Mouse (Mus musculus) CH12.LX (cell line): ENCODE measurements around the gene Gm37240. TPM values are rescaled to one million over a fixed set of nuclear protein-coding genes. Genes with fewer than 3 reads are reported as not detected.
A peak's percentile ranks its signal among the peaks of the same experiment; 100 is the strongest.

Experiments
- DNase-seq: peaks from one replicate; pipeline ENCODE4 v3.0.0-alpha.2; 2013; ENCODE audit errors: extremely low read depth
- H3K27ac ChIP-seq: 2 replicates; pipeline ENCODE4 v1.5.1; 2012; ENCODE audit warnings: low read depth, mild to moderate bottlenecking, control low read depth, moderate library complexity; ENCODE audit not compliant: insufficient read depth
- H3K27me3 ChIP-seq: replicated peaks from 2 replicates; pipeline ENCODE3; 2012; ENCODE audit warnings: inconsistent platforms
- H3K36me3 ChIP-seq, 2 experiments: replicated peaks in 1 of 2; 2 replicates each; pipeline versions ENCODE3 to v1.6.1; 2012; ENCODE audit warnings: inconsistent platforms in 1 of 2, low read length in 1 of 2, mild to moderate bottlenecking in 1 of 2, mixed read lengths in 1 of 2, moderate library complexity in 1 of 2; ENCODE audit not compliant: control insufficient read depth in 1 of 2, insufficient read depth in 1 of 2
- H3K4me1 ChIP-seq, 2 experiments: 2 replicates each; pipeline ENCODE4 v1.6.1; 2012; ENCODE audit warnings: inconsistent platforms in 1 of 2, moderate library complexity in 1 of 2; ENCODE audit not compliant: insufficient read depth in 2 of 2, control insufficient read depth in 1 of 2
- H3K4me2 ChIP-seq: 2 replicates; pipeline ENCODE4 v1.6.1; 2012; ENCODE audit warnings: low read depth, mild to moderate bottlenecking, control low read depth; ENCODE audit not compliant: poor library complexity, insufficient read depth, severe bottlenecking
- H3K4me3 ChIP-seq, 3 experiments: fragments of 150-350 bp in 1 of 3; sonication (generic) in 1 of 3; replicated peaks in 1 of 3; 2 replicates each; pipeline versions ENCODE3 to v1.5.1; 2011 to 2012; ENCODE audit warnings: low read depth in 2 of 3, low read length in 2 of 3, mild to moderate bottlenecking in 2 of 3, moderate library complexity in 2 of 3, control low read depth in 1 of 3, improper control_type of control experiment in 1 of 3, inconsistent platforms in 1 of 3, mixed read lengths in 1 of 3; ENCODE audit not compliant: poor library complexity in 1 of 3
- H3K79me2 ChIP-seq: replicated peaks from 2 replicates; pipeline ENCODE4 v1.6.1; 2012; ENCODE audit warnings: mild to moderate bottlenecking, moderate library complexity; ENCODE audit not compliant: control insufficient read depth, poor library complexity, insufficient read depth, severe bottlenecking; ENCODE audit errors: extremely low read depth
- H3K9ac ChIP-seq: 2 replicates; pipeline ENCODE4 v1.6.1; 2012; ENCODE audit warnings: low read depth, mild to moderate bottlenecking, control low read depth, moderate library complexity; ENCODE audit not compliant: insufficient read depth
- H3K9me3 ChIP-seq: replicated peaks from 2 replicates; pipeline ENCODE3; 2012; ENCODE audit warnings: low read length, inconsistent platforms, mixed read lengths
- BHLHE40 ChIP-seq: IDR thresholded peaks from 2 replicates; pipeline ENCODE4 v1.6.1; 2011; ENCODE audit warnings: mild to moderate bottlenecking, low read depth, low read length, improper control_type of control experiment
- CHD1 ChIP-seq: IDR thresholded peaks from 2 replicates; pipeline ENCODE4 v1.6.1; 2012; ENCODE audit warnings: low read depth, low read length, improper control_type of control experiment, inconsistent platforms
- CHD2 ChIP-seq: IDR thresholded peaks from 2 replicates; pipeline ENCODE4 v1.6.1; 2011; ENCODE audit warnings: low read length, improper control_type of control experiment
- CTCF ChIP-seq, 2 experiments: IDR thresholded peaks in 1 of 2; conservative IDR thresholded peaks in 1 of 2; 2 replicates each; pipeline ENCODE4 v1.5.1; 2011 to 2012; ENCODE audit warnings: low read depth in 2 of 2, low read length in 2 of 2, improper control_type of control experiment in 1 of 2, inconsistent platforms in 1 of 2, mild to moderate bottlenecking in 1 of 2, moderate library complexity in 1 of 2
- ELF1 ChIP-seq: IDR thresholded peaks from 2 replicates; pipeline ENCODE4 v1.6.1; 2014; ENCODE audit warnings: low read depth, mild to moderate bottlenecking, inconsistent platforms, low read length, improper control_type of control experiment
- ETS1 ChIP-seq: conservative IDR thresholded peaks from 2 replicates; pipeline ENCODE4 v1.6.1; 2012; ENCODE audit warnings: low read depth, mild to moderate bottlenecking, inconsistent platforms, low read length, improper control_type of control experiment, moderate library complexity
- GABPA ChIP-seq: IDR thresholded peaks from 2 replicates; pipeline ENCODE4 v1.6.1; 2012; ENCODE audit warnings: low read depth, low read length, improper control_type of control experiment, inconsistent platforms; ENCODE audit not compliant: insufficient replicate concordance
- HCFC1 ChIP-seq: IDR thresholded peaks from 2 replicates; pipeline ENCODE4 v1.6.1; 2012; ENCODE audit warnings: low read depth, mild to moderate bottlenecking, inconsistent platforms, low read length, improper control_type of control experiment
- JUN ChIP-seq: IDR thresholded peaks from 2 replicates; pipeline ENCODE4 v1.6.1; 2011; ENCODE audit warnings: low read depth, mild to moderate bottlenecking, low read length, improper control_type of control experiment, moderate library complexity; ENCODE audit not compliant: insufficient read depth
- JUND ChIP-seq: conservative IDR thresholded peaks from 2 replicates; pipeline ENCODE4 v1.6.1; 2011; ENCODE audit warnings: low read depth, low read length, improper control_type of control experiment
- KAT2A ChIP-seq: IDR thresholded peaks from 2 replicates; pipeline ENCODE4 v1.6.1; 2012; ENCODE audit warnings: low read length, improper control_type of control experiment, inconsistent platforms; ENCODE audit not compliant: insufficient replicate concordance
- MAX ChIP-seq: IDR thresholded peaks from 2 replicates; pipeline ENCODE4 v1.6.1; 2011; ENCODE audit warnings: low read length, improper control_type of control experiment
- MEF2A ChIP-seq: IDR thresholded peaks from 2 replicates; pipeline ENCODE4 v1.6.1; 2014; ENCODE audit warnings: low read depth, mild to moderate bottlenecking, inconsistent platforms, low read length, improper control_type of control experiment, borderline replicate concordance
- MXI1 ChIP-seq: IDR thresholded peaks from 2 replicates; pipeline ENCODE4 v1.6.1; 2011; ENCODE audit warnings: mild to moderate bottlenecking, low read depth, low read length, improper control_type of control experiment
- MYC ChIP-seq: IDR thresholded peaks from 2 replicates; pipeline ENCODE4 v1.6.1; 2011; ENCODE audit warnings: low read depth, mild to moderate bottlenecking, improper control_type of control experiment, low read length
- NELFE ChIP-seq: IDR thresholded peaks from 2 replicates; pipeline ENCODE4 v1.6.1; 2011; ENCODE audit warnings: low read depth, low read length, improper control_type of control experiment
- NRF1 ChIP-seq: IDR thresholded peaks from 2 replicates; pipeline ENCODE4 v1.6.1; 2014; ENCODE audit warnings: low read depth, mild to moderate bottlenecking, inconsistent platforms, low read length, improper control_type of control experiment, moderate library complexity
- PAX5 ChIP-seq: IDR thresholded peaks from 2 replicates; pipeline ENCODE4 v1.6.1; 2012; ENCODE audit warnings: low read length, inconsistent platforms, mixed read lengths
- RAD21 ChIP-seq: IDR thresholded peaks from 2 replicates; pipeline ENCODE4 v1.6.1; 2011; ENCODE audit warnings: low read depth, mild to moderate bottlenecking, low read length, improper control_type of control experiment, moderate library complexity
- TBP ChIP-seq: conservative IDR thresholded peaks from 2 replicates; pipeline ENCODE4 v1.6.1; 2011; ENCODE audit warnings: low read depth, low read length, improper control_type of control experiment
- TCF12 ChIP-seq: IDR thresholded peaks from 2 replicates; pipeline ENCODE4 v1.6.1; 2014; ENCODE audit warnings: low read depth, mild to moderate bottlenecking, inconsistent platforms, low read length, improper control_type of control experiment
- UBTF ChIP-seq: IDR thresholded peaks from 2 replicates; pipeline ENCODE4 v1.6.1; 2012; ENCODE audit warnings: low read depth, mild to moderate bottlenecking, inconsistent platforms, low read length, improper control_type of control experiment, moderate library complexity
- ZKSCAN1 ChIP-seq: IDR thresholded peaks from 2 replicates; pipeline ENCODE4 v1.6.1; 2012; ENCODE audit warnings: low read depth, inconsistent platforms, low read length, improper control_type of control experiment, borderline replicate concordance
- ZMIZ1 ChIP-seq: IDR thresholded peaks from 2 replicates; pipeline ENCODE4 v1.6.1; 2012; ENCODE audit warnings: low read depth, mild to moderate bottlenecking, inconsistent platforms, low read length, improper control_type of control experiment
- ZNF384 ChIP-seq: IDR thresholded peaks from 2 replicates; pipeline ENCODE4 v1.6.1; 2012; ENCODE audit warnings: low read depth, low read length, improper control_type of control experiment, inconsistent platforms
- dilution Hi-C: fragments of 300-500 bp; cut with MboI; formaldehyde crosslinking; loops from 2 replicates; pipeline ENCODE4 v1.14.3; 2020; ENCODE audit warnings: low sequenced_read_pairs; ENCODE audit not compliant: extremely low pct_unique_long_range_greater_than_20kb, extremely low pct_ligation_motif_present
- in situ Hi-C: fragments of 300-500 bp; cut with MboI; formaldehyde crosslinking; loops from 3 replicates; pipeline ENCODE4 v1.14.3; 2019; ENCODE audit warnings: low sequenced_read_pairs, low pct_ligation_motif_present, low pct_unique_long_range_greater_than_20kb, mixed read lengths
- polyA plus RNA-seq: library from polyadenylated mRNA; unstranded; fragments of >175 nt; gene quantifications from 2 replicates; pipeline ENCODE4 v1.2.1, GENCODE M21; 2012; ENCODE audit warnings: low read depth; ENCODE audit not compliant: insufficient read length
- total RNA-seq, 2 experiments: library from RNA; depleted of rRNA; stranded (reverse); fragments of 300-350 nt in 1 of 2; fragments of >200 nt in 1 of 2; gene quantifications; 2 replicates each; pipeline ENCODE4 v1.2.3; 2012 to 2014

Gene Gm37240
- total and polyA plus RNA-seq, 3 experiments: 0.08 to 0.19 (median 0.14) TPM

DNA sequence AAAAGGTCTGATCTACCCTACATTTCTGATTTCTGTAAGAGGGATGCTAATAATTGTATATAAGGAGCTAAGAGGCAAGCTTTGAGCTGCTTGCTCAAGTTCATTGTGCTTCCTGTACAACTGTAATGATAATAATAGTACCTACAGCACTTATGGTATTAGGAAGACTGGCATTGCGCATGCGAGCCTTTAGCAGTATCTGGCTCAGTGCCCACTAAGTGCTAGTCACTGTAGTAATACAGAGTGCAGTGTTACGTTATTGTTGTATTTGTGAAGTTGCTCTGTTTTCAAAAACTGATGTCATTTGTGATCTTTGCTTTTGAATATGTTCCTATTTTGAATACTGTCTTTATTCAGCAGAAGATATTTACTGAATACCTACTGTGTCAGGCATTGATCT is 1060.9 kb downstream of the Gm37240 start:
- Histone ChIP-seq H3K9me3 (no peaks in the 10 kb centered on the region), H3K4me2 (peak overlapping the region; percentile 89), H3K4me1 (peaks cover 6 to 83% of the 10 kb centered on the region in 2 experiments; a peak in 3 of 4 replicates), H3K4me3 (peak overlapping the region in 1 of 3 experiments; percentile 33), H3K79me2 (peaks cover 50% of the 10 kb centered on the region), H3K36me3 (peaks cover 3 to 24% of the 10 kb centered on the region in 2 experiments), H3K27me3 (no peaks in the 10 kb centered on the region), H3K27ac (peak overlapping the region; percentile 87), H3K9ac (peak overlapping the region; percentile 80)
- TF ChIP-seq MEF2A (no peak; the same call in 1 of the 2 replicates), NRF1 (peak; percentile 84)
- in situ Hi-C loops (no loop called here), dilution Hi-C loops (no loop called here)
- DNase-seq: no peak

DNA sequence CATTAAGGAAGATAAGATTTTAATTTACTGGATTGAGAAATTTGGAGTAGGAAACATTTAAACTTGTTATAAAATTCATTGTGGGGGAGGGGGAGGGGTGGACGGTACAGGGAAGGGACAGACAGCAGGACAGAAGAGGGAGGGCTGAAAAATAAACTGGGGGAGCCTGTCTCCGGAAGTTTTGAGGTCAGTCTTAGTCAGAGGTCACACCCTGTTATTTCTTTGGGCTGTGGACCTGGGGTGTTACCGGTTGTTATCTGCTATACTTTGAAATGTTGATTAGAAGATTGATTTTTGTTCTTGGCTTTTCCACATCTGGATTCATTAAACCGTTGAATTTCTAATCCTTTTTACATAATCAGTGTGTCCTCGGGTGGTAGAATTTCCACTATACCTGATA is 1061.3 kb downstream of the Gm37240 start:
- in situ Hi-C loops: no loop called here
- Histone ChIP-seq H3K27ac (peak overlapping the region; percentile 87), H3K79me2 (peaks cover 47% of the 10 kb centered on the region), H3K9me3 (no peaks in the 10 kb centered on the region), H3K9ac (peak overlapping the region; percentile 80), H3K4me3 (peak overlapping the region in 1 of 3 experiments; percentile 33), H3K27me3 (no peaks in the 10 kb centered on the region), H3K36me3 (peaks cover 3 to 21% of the 10 kb centered on the region in 2 experiments), H3K4me1 (peaks cover 6 to 84% of the 10 kb centered on the region in 2 experiments; a peak in 3 of 4 replicates), H3K4me2 (peak overlapping the region; percentile 67)
- no peak for DNase-seq
- dilution Hi-C loops: no loop called here
- TF ChIP-seq NRF1: no peak
- no peak for TF ChIP-seq NELFE
- TF ChIP-seq ZKSCAN1: no peak
- 0 out of 2 replicates have a peak, but pooled peaks have one; percentile 12 for TF ChIP-seq ELF1
- TF ChIP-seq MAX: no peak
- 0 out of 2 replicates have a peak, but pooled peaks have one; percentile 20 for TF ChIP-seq CHD2
- no peak for TF ChIP-seq PAX5
- no peak for TF ChIP-seq ZMIZ1

DNA sequence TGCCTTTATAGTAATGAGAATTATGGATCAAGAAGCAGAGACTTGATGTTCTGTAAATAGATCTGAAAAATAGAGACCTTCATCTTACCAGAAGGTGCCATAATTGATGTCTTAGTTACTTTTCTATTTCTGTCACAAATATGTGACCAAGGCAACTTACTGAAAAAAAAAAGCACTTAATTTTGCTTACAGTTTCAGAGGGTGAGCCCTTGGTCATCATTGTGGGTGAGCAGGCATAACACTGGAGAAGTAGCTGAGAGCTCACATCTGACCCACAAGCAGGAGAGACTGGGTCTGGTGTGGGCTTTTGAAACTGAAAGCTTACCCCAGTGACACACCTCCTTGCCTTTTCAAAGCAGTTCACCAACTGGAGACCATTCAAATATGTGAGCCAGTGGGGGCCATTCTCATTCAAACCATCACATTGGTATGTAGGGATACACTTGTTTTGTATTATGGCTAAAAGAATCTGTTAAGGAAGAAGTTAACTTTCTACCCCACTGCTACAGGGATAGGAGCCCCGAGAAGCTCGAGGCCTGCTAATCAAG is 1066.6 kb downstream of the Gm37240 start:
- DNase-seq: no peak
- peak overlapping the region; percentile 94 for H3K4me2 ChIP-seq
- dilution Hi-C loops: no loop called here
- peaks cover 57% of the 10 kb centered on the region for H3K79me2 ChIP-seq
- peak overlapping the region; percentile 53 for H3K9ac ChIP-seq
- peak overlapping the region in 2 of 3 experiments; percentile 23 to 26 for H3K4me3 ChIP-seq
- in situ Hi-C loops: no loop called here
- no peaks in the 10 kb centered on the region for H3K9me3 ChIP-seq
- H3K27ac ChIP-seq: peak overlapping the region; percentile 38
- peaks cover 3 to 24% of the 10 kb centered on the region in 2 experiments for H3K36me3 ChIP-seq
- no peaks in the 10 kb centered on the region for H3K27me3 ChIP-seq
- peaks cover 10 to 80% of the 10 kb centered on the region in 2 experiments for H3K4me1 ChIP-seq
- TF ChIP-seq ELF1 (no peak), GABPA (no peak), BHLHE40 (no peak), TBP (no peak), ETS1 (no peak; the same call in 1 of the 2 replicates), JUND (no peak), CHD2 (no peak), ZNF384 (peak; percentile 70), MXI1 (peak; percentile 52; the same call in 1 of the 2 replicates), KAT2A (no peak), RAD21 (no peak), CTCF (conservative IDR thresholded peaks at IDR 0.05 in 1 of 2, IDR thresholded peaks at IDR 0.05 in 1 of 2; ENCODE audit: low read depth in 2 of 2, low read length in 2 of 2) (no peak), HCFC1 (no peak), MYC (no peak), MEF2A (peak; percentile 44; the same call in 1 of the 2 replicates), ZMIZ1 (no peak), JUN (no peak), CHD1 (no peak), TCF12 (no peak), UBTF (no peak)
